Mouse (Mus musculus) limb, embryonic 13.5 days (tissue): ENCODE measurements around the gene Bace2. TPM values are rescaled to one million over a fixed set of nuclear protein-coding genes. Genes with fewer than 3 reads are reported as not detected.

Experiments
- ATAC-seq: fragments of 200-750 bp; cut with Nextera tagmentation; 2 replicates; pipeline ENCODE4 v1.8.0; 2017; ENCODE audit warnings: low read depth, moderate number of reproducible peaks, moderate TSS enrichment; ENCODE audit not compliant: low FRiP score
- H3K27ac ChIP-seq: fragments of 300-500 bp; sonication (generic); 2 replicates; pipeline ENCODE4 v1.5.1; 2015; ENCODE audit warnings: inconsistent platforms, mild to moderate bottlenecking, moderate library complexity
- H3K27me3 ChIP-seq: fragments of 300-500 bp; sonication (generic); 2 replicates; pipeline ENCODE4 v1.6.1; 2015; ENCODE audit warnings: mild to moderate bottlenecking, inconsistent platforms
- H3K36me3 ChIP-seq: fragments of 300-500 bp; sonication (generic); 2 replicates; pipeline ENCODE4 v1.6.1; 2015; ENCODE audit warnings: inconsistent platforms, mild to moderate bottlenecking, moderate library complexity
- H3K4me1 ChIP-seq: fragments of 300-500 bp; sonication (generic); 2 replicates; pipeline ENCODE4 v1.6.1; 2015; ENCODE audit warnings: inconsistent platforms
- H3K4me2 ChIP-seq: fragments of 300-500 bp; sonication (generic); replicated peaks from 2 replicates; pipeline ENCODE4 v1.6.1; 2015; ENCODE audit warnings: inconsistent platforms, mild to moderate bottlenecking, moderate library complexity
- H3K4me3 ChIP-seq: fragments of 300-500 bp; sonication (generic); 2 replicates; pipeline ENCODE4 v1.5.1; 2015; ENCODE audit warnings: moderate library complexity, mild to moderate bottlenecking, inconsistent platforms
- H3K9ac ChIP-seq: fragments of 300-500 bp; sonication (generic); 2 replicates; pipeline ENCODE4 v1.6.1; 2015; ENCODE audit warnings: mild to moderate bottlenecking, inconsistent platforms
- H3K9me3 ChIP-seq: fragments of 300-500 bp; sonication (generic); 2 replicates; pipeline ENCODE4 v1.6.1; 2016; ENCODE audit warnings: inconsistent platforms
- WGBS: fragments of 180-500 bp; shearing (Covaris S2); methylation state at CpG from one replicate; pipeline ENCODE4 v1.1.7; 2015; 5-methylcytosine and 5-hydroxymethylcytosine counted together
- polyA plus RNA-seq: library from polyadenylated mRNA; unstranded; fragments of >200 nt; fragmentation: Nextera tagmentation; extraction: Ambion mirVana; gene quantifications from 2 replicates; pipeline ENCODE4 v1.2.1, GENCODE M21; 2015

The Bace2 gene
- 5.2 and 8.4 TPM in 2 replicates for polyA plus RNA-seq

DNA sequence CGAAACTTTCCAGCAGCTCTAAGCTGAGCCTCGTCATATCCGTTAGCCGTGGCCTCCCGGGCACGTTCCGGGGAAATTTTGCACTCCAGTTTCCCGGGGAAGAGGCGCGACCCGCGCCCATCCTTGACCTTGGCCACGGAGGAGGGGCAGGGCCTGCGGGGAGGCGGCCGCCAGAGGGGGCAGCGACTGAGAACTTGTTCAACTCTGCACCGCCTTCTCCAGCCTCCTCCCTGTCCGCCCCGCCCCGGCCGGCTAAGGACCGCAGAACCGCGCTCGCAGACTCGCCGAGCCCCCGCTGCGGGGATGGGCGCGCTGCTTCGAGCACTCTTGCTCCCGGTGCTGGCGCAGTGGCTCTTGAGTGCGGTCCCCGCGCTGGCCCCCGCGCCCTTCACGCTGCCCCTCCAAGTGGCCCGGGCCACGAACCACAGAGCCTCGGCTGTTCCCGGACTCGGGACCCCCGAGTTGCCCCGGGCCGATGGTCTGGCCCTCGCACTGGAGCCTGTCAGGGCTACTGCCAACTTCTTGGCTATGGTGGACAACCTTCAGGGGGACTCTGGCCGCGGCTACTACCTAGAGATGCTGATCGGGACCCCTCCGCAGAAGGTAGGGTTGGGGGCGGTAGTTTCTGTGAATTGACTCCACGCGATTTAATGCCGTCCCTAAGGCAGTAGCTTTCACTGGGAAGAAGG is at the start of gene Bace2:
Gene Bace2 (plus strand): TSS at position 244 of the 689 bp plus-strand sequence.
- WGBS, result under 1% methylated on average over 55 of the region's 58 CpGs
- peak; percentile 87 for ATAC-seq
- Histone ChIP-seq H3K27me3 (peaks cover 58% of the 10 kb centered on the region), H3K27ac (no peak within 1 kb of the TSS), H3K4me1 (peaks cover 14% of the 10 kb centered on the region; the same call in 1 of the 2 replicates), H3K9me3 (no peaks in the 10 kb centered on the region), H3K4me3 (peak within 1 kb of the TSS; percentile 67), H3K4me2 (peak within 1 kb of the TSS; percentile 100), H3K36me3 (no peaks in the 10 kb centered on the region), H3K9ac (peak within 1 kb of the TSS; percentile 69)

DNA sequence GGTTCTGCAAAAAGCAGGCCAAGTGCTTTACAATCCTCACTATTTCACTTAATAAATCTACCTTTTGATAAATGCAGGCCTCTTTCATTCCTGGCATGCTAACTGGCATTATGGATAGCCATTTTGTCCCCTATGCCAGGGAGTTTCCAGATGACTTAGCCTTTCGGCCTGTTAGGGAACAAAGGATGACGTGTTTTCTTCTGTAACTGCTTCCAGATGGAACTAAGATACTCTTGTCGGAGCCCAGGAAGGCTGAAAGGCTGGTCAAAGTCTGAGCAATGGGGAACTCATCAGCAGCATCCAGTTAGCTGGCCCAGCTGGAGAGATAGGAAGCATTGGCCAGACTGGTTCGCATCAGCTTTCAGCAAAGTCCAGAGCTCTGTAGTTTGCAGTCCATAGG is 48.9 kb upstream of the Bace2 start:
- WGBS, result 21% methylated on average over 4 of the region's 4 CpGs
- no peak overlapping the region for H3K9ac ChIP-seq

DNA sequence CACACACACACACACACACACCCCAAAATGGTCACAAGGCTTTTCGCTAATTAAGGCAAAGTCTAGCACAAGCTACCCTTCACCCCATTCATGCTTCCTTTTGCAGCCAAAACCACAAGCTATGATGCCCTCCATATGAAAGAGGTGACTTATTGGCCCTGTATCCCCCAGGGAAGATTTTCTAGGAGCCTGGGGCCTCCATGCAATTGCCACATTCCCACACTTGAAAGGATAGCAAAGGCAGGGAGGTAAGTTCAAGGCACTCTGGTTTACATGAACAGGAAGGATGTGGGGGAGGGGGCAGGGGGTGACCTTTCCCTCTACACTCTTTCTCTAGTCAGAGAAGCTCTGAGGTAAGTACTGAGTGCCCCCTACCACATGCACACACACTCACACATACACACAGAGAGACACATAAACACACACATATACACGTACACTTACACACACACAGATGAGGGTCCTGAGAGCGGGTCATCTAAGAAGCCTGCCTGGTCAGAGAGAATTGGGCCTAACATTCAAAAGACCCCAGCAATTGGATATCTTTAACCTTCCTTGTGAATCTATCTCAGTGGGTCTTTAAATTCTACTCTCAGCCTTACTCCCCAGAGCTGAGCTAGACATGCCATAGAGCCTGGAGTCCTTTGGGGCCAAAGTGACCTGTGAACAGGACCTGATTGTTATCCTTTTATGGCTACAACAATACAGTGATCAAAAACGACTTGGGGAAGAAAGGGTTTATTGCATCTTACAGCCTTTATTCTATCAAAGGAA is 46.6 kb upstream of the Bace2 start:
- Histone ChIP-seq H3K27ac (no peak overlapping the region), H3K4me1 (peaks cover 11% of the 10 kb centered on the region; the same call in 1 of the 2 replicates), H3K9ac (no peak overlapping the region), H3K9me3 (no peaks in the 10 kb centered on the region), H3K4me2 (no peak overlapping the region), H3K4me3 (no peak overlapping the region), H3K27me3 (no peaks in the 10 kb centered on the region), H3K36me3 (no peaks in the 10 kb centered on the region)
- WGBS, result 58% methylated on average over 4 of the region's 4 CpGs
- no peak for ATAC-seq

More for the DNA sequence above, 48.9 kb upstream of the Bace2 start:
- Histone ChIP-seq H3K36me3 (no peaks in the 10 kb centered on the region), H3K27me3 (no peaks in the 10 kb centered on the region), H3K27ac (no peak overlapping the region), H3K9me3 (no peaks in the 10 kb centered on the region), H3K4me1 (peaks cover 8% of the 10 kb centered on the region; the same call in 1 of the 2 replicates), H3K4me2 (no peak overlapping the region), H3K4me3 (no peak overlapping the region)
- ATAC-seq, result no peak

DNA sequence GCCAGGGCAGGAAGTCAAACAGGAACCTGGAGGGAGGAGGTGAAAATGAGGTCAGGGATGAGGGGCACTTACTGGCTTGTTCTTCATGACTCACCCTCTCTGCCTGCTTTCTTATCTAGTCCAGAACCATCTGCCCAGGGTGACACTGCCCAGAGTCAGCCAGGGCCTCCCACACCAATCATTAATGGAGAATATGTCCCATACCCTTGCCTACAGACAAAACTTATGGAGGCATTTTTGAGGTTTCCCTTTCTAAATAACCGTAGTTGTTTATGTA is 46.0 kb upstream of the Bace2 start:
- no peaks in the 10 kb centered on the region for H3K9me3 ChIP-seq
- no peak overlapping the region for H3K4me3 ChIP-seq
- H3K27ac ChIP-seq, result no peak overlapping the region
- H3K4me2 ChIP-seq, result no peak overlapping the region
- H3K4me1 ChIP-seq, result peaks cover 11% of the 10 kb centered on the region; the same call in 1 of the 2 replicates
- H3K36me3 ChIP-seq, result no peaks in the 10 kb centered on the region
- WGBS, result 80% methylated on average over 1 of the region's 1 CpGs
- no peak overlapping the region for H3K9ac ChIP-seq
- ATAC-seq, result no peak
- no peaks in the 10 kb centered on the region for H3K27me3 ChIP-seq

DNA sequence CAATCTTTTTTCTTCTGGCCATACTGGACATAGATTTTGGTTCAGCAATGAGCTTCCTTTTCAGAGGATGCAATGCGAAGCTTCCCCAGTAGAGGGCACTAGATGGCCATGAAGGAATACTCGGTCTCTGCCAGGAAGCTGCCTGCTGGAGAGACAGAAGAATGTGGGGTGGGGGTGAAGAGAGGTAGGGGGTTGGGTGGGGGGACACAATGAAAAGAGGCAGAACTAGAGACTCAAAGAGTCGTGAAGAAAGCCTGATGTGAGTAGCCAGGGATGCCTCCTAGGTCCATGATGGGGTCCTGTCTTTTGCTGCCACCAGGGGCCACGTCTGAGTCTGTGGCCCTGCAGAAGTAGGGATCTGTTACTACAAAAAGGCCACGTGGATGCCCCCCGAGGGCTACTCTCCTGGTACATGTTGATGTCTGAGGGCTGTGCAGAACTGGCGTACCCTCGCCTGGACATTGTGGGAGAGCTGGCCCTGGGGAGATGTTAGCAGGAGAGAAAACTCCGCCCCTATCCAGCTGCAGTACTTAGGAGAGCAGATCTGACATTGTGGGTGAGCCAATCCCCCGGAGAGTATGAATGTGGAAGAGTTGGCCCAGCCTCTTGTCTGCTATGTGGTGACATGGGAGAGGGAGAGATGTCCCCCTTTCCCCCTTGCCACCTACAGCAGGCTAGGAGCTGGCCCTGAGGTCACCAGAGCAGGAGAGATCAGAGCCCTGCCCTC is 43.4 kb upstream of the Bace2 start:
- H3K4me2 ChIP-seq, result no peak overlapping the region
- no peaks in the 10 kb centered on the region for H3K27me3 ChIP-seq
- no peak overlapping the region for H3K27ac ChIP-seq
- 27% methylated on average over 10 of the region's 10 CpGs for WGBS
- peak; percentile 56 for ATAC-seq
- no peak overlapping the region for H3K4me3 ChIP-seq
- no peaks in the 10 kb centered on the region for H3K36me3 ChIP-seq
- no peak overlapping the region for H3K9ac ChIP-seq
- H3K9me3 ChIP-seq, result no peaks in the 10 kb centered on the region
- H3K4me1 ChIP-seq, result peaks cover 7% of the 10 kb centered on the region; the same call in 1 of the 2 replicates

DNA sequence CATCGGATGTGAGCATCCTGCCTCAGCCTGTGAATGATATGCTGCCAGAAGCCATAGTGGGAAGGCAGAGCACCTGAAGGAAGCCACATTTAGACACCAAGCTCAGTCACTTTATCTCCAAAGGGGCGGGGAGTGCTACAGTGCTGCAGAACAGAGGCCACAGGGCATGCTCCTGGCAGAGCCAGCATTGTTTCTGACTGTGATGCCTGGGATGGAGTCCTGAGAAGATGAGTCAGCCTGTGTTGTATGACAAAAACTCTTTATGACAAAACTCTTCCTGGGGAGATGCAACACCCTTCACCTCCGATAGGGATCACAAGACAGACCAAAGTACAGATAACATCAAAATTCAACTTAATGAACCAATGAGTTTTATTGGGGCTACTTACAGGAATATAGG is 35.0 kb upstream of the Bace2 start:
- H3K4me2 ChIP-seq, result no peak overlapping the region
- no peak overlapping the region for H3K9ac ChIP-seq
- no peaks in the 10 kb centered on the region for H3K27me3 ChIP-seq
- no peaks in the 10 kb centered on the region for H3K4me1 ChIP-seq
- H3K9me3 ChIP-seq, result no peaks in the 10 kb centered on the region
- no peak for ATAC-seq
- no peak overlapping the region for H3K4me3 ChIP-seq
- H3K36me3 ChIP-seq, result no peaks in the 10 kb centered on the region
- no peak overlapping the region for H3K27ac ChIP-seq
- 79% methylated on average over 3 of the region's 3 CpGs for WGBS

DNA sequence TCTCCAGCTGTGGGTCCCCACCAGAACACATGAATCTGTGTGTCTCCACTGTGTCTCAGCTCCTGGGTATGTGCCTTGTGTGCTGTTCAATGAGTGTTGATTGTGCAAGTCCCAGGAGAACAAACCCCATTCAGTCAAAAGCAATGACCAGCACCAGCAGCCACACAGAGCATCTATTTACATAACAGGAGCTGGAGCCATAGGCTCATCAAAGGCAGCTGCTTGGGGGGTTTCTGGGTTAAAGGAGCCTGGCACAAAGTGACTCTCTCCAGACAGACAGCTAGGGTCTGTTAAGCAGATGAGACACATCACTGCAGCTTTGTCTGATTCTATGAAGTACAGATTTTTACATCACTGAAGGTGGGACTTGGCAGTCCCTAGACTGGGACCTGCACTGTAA is 33.9 kb upstream of the Bace2 start:
- Histone ChIP-seq H3K9ac (no peak overlapping the region), H3K4me1 (no peaks in the 10 kb centered on the region), H3K4me3 (no peak overlapping the region), H3K27me3 (no peaks in the 10 kb centered on the region), H3K36me3 (no peaks in the 10 kb centered on the region), H3K27ac (no peak overlapping the region), H3K9me3 (no peaks in the 10 kb centered on the region), H3K4me2 (no peak overlapping the region)
- ATAC-seq, result no peak

DNA sequence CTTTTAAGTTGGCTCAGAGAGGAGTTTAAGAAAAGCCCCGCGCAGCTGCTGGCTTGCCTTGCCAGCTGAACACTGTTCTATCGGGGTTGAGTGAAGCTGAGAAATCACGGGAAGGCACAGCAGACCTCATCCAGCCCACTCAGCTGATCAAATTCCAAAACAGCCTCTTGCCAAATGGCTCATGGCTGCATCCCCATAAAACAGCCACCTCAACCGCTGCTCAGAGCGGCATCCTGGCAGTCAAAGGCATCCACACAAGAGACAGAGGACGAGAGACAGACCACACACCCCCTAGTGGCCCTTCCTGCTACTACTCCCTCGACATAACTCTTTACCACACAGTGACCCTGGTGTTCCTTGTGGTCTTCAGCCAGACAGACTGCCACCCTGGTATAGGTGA is 30.6 kb upstream of the Bace2 start:
- H3K9ac ChIP-seq, result no peak overlapping the region
- 28% methylated on average over 8 of the region's 8 CpGs for WGBS
- H3K4me3 ChIP-seq, result no peak overlapping the region
- ATAC-seq, result 0 out of 2 replicates have a peak, but pooled peaks have one; percentile 48
- H3K9me3 ChIP-seq, result no peaks in the 10 kb centered on the region
- no peak overlapping the region for H3K27ac ChIP-seq
- no peaks in the 10 kb centered on the region for H3K27me3 ChIP-seq
- peak overlapping the region; percentile 32; the same call in 1 of the 2 replicates for H3K4me2 ChIP-seq
- H3K4me1 ChIP-seq, result no peaks in the 10 kb centered on the region
- H3K36me3 ChIP-seq, result no peaks in the 10 kb centered on the region

DNA sequence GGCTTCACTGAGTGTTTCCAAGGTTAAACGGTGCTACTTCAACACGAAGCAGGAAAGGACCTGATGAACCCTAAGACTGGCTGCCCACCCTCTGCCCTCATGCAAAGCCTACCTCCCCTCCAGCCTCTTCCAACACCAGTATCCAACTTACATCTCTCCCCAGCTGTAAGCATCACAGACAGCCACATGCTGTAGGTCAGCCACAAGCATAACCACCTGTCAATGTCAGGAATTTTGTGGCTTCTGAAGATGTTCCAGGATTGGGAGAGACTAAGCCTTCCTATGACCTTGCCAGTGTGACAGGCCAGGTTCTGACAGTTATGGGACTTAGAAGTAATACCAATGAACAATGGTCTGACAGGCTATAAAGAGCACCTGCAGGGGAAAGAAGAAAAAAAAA is 27.9 kb upstream of the Bace2 start:
- WGBS, result 83% methylated on average over 2 of the region's 2 CpGs
- ATAC-seq, result no peak

DNA sequence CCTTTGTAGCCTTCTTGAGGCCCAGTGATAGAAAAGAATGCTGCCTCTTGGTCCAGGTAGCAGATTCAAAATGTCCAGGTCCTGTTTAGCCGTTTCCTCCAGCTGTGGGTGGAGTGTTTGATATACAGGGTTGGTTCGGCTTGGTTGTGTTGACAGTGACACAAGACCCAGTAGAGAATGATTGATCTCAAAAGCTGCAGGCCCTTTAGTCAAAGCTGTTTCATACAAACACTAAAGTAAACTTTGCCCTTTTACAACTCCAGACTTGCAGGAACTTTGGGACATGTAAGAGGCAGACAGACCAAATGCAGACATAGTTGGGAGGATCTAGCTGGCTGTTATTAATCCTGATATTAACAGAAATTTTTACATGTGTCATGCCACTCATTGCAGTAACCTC is 3.5 kb upstream of the Bace2 start:
- Histone ChIP-seq H3K27me3 (peaks cover 30% of the 10 kb centered on the region), H3K36me3 (no peaks in the 10 kb centered on the region), H3K27ac (no peak overlapping the region), H3K9me3 (no peaks in the 10 kb centered on the region), H3K4me2 (no peak overlapping the region), H3K9ac (no peak overlapping the region), H3K4me1 (peaks cover 12% of the 10 kb centered on the region; the same call in 1 of the 2 replicates), H3K4me3 (no peak overlapping the region)
- 75% methylated on average over 2 of the region's 2 CpGs for WGBS
- ATAC-seq, result no peak

More for the DNA sequence above, 27.9 kb upstream of the Bace2 start:
- no peaks in the 10 kb centered on the region for H3K36me3 ChIP-seq
- no peak overlapping the region for H3K9ac ChIP-seq
- no peak overlapping the region for H3K27ac ChIP-seq
- H3K4me1 ChIP-seq, result no peaks in the 10 kb centered on the region
- H3K4me3 ChIP-seq, result no peak overlapping the region
- H3K4me2 ChIP-seq, result no peak overlapping the region
- H3K27me3 ChIP-seq, result no peaks in the 10 kb centered on the region
- H3K9me3 ChIP-seq, result no peaks in the 10 kb centered on the region

DNA sequence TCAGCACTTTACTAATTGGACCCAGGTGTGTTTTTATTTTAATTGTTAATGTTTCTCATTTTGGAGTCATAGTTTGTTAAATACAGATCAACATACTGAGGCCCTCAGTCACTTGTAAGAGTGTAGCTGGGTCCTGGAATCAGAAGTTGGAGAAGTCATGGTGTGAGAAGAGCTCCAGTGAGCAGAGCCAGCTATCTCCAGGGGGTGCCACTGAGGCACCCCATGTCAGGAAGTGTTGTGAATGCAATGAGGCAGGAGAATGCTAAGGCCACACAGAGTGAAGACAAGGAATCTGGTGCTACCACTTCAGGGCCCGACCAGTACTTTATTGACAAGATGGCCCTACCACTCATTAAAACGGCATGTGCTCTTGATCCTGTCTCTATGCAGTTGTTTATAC is 1.9 kb upstream of the Bace2 start:
- WGBS, result 61% methylated on average over 2 of the region's 2 CpGs
- no peak for ATAC-seq

DNA sequence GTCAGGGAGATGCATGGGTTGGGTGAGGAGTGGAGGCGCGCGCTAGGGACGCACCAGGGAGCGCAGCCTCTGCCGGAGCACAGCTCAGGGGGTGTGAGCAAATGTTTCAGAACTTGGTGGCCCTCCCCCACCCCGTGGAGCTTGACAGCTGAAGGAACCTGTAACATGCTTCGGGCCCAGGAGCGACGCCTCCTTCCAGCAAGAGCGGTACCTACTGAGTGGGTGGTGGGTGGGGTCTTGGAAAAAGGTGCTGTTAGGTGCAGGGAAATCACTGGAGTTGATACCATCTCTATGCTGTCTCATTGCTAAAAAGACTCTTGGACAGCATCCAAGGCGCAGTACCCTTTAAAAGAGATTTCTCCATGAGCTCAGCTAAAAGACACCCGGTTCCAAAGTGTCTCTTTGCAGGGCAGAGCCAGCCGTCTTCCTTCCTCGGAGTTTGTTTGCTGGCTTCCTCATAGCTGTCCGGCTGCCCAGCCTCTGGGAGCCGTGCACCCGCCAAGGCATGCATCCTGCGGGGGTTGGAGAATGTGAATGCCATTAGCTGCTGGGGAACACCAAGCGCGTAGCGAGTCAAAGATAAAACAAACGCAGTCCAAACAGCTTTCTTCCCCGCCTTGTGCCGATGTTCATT is 763 bp downstream of the Bace2 start:
- Histone ChIP-seq H3K4me1 (peaks cover 14% of the 10 kb centered on the region; the same call in 1 of the 2 replicates), H3K9me3 (no peaks in the 10 kb centered on the region), H3K4me2 (peak overlapping the region; percentile 100), H3K9ac (peak overlapping the region; percentile 69), H3K27me3 (peaks cover 58% of the 10 kb centered on the region), H3K27ac (no peak overlapping the region), H3K36me3 (no peaks in the 10 kb centered on the region), H3K4me3 (peak overlapping the region; percentile 67)
- ATAC-seq, result peak; percentile 70
- under 1% methylated on average over 25 of the region's 25 CpGs for WGBS

More for the DNA sequence above, 1.9 kb upstream of the Bace2 start:
- no peaks in the 10 kb centered on the region for H3K9me3 ChIP-seq
- peaks cover 46% of the 10 kb centered on the region for H3K27me3 ChIP-seq
- no peak overlapping the region for H3K4me2 ChIP-seq
- H3K36me3 ChIP-seq, result no peaks in the 10 kb centered on the region
- H3K27ac ChIP-seq, result no peak overlapping the region
- peaks cover 14% of the 10 kb centered on the region; the same call in 1 of the 2 replicates for H3K4me1 ChIP-seq
- no peak overlapping the region for H3K4me3 ChIP-seq
- H3K9ac ChIP-seq, result no peak overlapping the region
